In genomic region chr7:99140511-99140910, GRCm38 (mm10) we compare ENCODE assay signal across 8 mouse cellular contexts. TPM values are rescaled to one million over a fixed set of nuclear protein-coding genes. Genes with fewer than 3 reads are reported as not detected.
DNase-seq lines count a peak whose midpoint lies in the region; ATAC-seq lines count a peak whose summit lies in the region.

No protein-coding gene starts in this region.

- WGBS in lung, embryonic 16.5 days: 0% methylated on average over 30 of the region's 39 CpGs
- WGBS in hindbrain, embryonic 11.5 days: 0% methylated on average over 23 of the region's 39 CpGs
- under 1% methylated on average over 33 of the region's 39 CpGs for WGBS in midbrain, embryonic 12.5 days

- no peak; the same call in 1 of the 2 replicates for ATAC-seq in lung, embryonic 16.5 days (ENCODE audit: low read depth)
- peak; percentile 25; the same call in 1 of the 2 replicates for ATAC-seq in hindbrain, embryonic 11.5 days (ENCODE audit: low FRiP score)
- no peak; the same call in 1 of the 2 replicates for ATAC-seq in midbrain, embryonic 12.5 days (ENCODE audit: low FRiP score, low read depth)

- peak overlapping the region; percentile 92 for H3K27ac ChIP-seq in lung, embryonic 16.5 days (ENCODE audit: low read length)
- peak overlapping the region; percentile 68 for H3K27ac ChIP-seq in hindbrain, embryonic 11.5 days (ENCODE audit: low read depth, low read length)
- peak overlapping the region; percentile 88 for H3K27ac ChIP-seq in midbrain, embryonic 12.5 days (replicated peaks)

- no peaks in the 10 kb centered on the region for H3K9me3 ChIP-seq in lung, embryonic 16.5 days (ENCODE audit: control insufficient read depth, low read length)
- no peaks in the 10 kb centered on the region for H3K9me3 ChIP-seq in hindbrain, embryonic 11.5 days (ENCODE audit: control insufficient read depth, low read length)
- peaks cover under 1% of the 10 kb centered on the region; the same call in 1 of the 2 replicates for H3K9me3 ChIP-seq in midbrain, embryonic 12.5 days

- H3K4me1 ChIP-seq in lung, embryonic 16.5 days (replicated peaks; ENCODE audit: control insufficient read depth, insufficient read depth, low read length): peaks cover 14% of the 10 kb centered on the region
- H3K4me1 ChIP-seq in hindbrain, embryonic 11.5 days (replicated peaks; ENCODE audit: control insufficient read depth, insufficient read depth, low read length): no peaks in the 10 kb centered on the region; the same call in 1 of the 2 replicates
- H3K4me1 ChIP-seq in midbrain, embryonic 12.5 days: peaks cover 21% of the 10 kb centered on the region

- H3K36me3 ChIP-seq in lung, embryonic 16.5 days (ENCODE audit: control insufficient read depth, insufficient read depth, low read length): no peaks in the 10 kb centered on the region
- H3K36me3 ChIP-seq in hindbrain, embryonic 11.5 days (ENCODE audit: control insufficient read depth, insufficient read depth, low read length): no peaks in the 10 kb centered on the region
- no peaks in the 10 kb centered on the region for H3K36me3 ChIP-seq in midbrain, embryonic 12.5 days

- peak overlapping the region; percentile 83 for H3K4me2 ChIP-seq in lung, embryonic 16.5 days (ENCODE audit: low read depth, low read length)
- H3K4me2 ChIP-seq in hindbrain, embryonic 11.5 days (replicated peaks; ENCODE audit: low read depth, low read length): peak overlapping the region; percentile 85
- H3K4me2 ChIP-seq in midbrain, embryonic 12.5 days (replicated peaks): peak overlapping the region; percentile 82

- no peaks in the 10 kb centered on the region for H3K27me3 ChIP-seq in lung, embryonic 16.5 days (ENCODE audit: control insufficient read depth, insufficient read depth, low read depth, low read length)
- H3K27me3 ChIP-seq in hindbrain, embryonic 11.5 days (ENCODE audit: control insufficient read depth, insufficient read depth, low read length): no peaks in the 10 kb centered on the region
- H3K27me3 ChIP-seq in midbrain, embryonic 12.5 days: peaks cover 13% of the 10 kb centered on the region

- peak overlapping the region; percentile 95 for H3K9ac ChIP-seq in lung, embryonic 16.5 days (ENCODE audit: low read length)
- peak overlapping the region; percentile 82 for H3K9ac ChIP-seq in hindbrain, embryonic 11.5 days (ENCODE audit: low read depth, low read length)
- peak overlapping the region; percentile 88 for H3K9ac ChIP-seq in midbrain, embryonic 12.5 days (replicated peaks)

- peak overlapping the region; percentile 97 for H3K4me3 ChIP-seq in lung, embryonic 16.5 days (ENCODE audit: low read length)
- peak overlapping the region; percentile 92 for H3K4me3 ChIP-seq in hindbrain, embryonic 11.5 days (ENCODE audit: low read depth, low read length)
- H3K4me3 ChIP-seq in midbrain, embryonic 12.5 days: peak overlapping the region; percentile 95

- peak; percentile 42 for DNase-seq in adrenal gland, postnatal 25 days
- no peak for DNase-seq in adrenal gland, postnatal 10 days
- DNase-seq in lung, adult 18-20 months: no peak
- peak; percentile 57 for DNase-seq in hindbrain, embryonic 11.5 days (ENCODE audit: low spot score)
- DNase-seq in spleen, postnatal 36 days (ENCODE audit: low spot score in 2 of 2): no peak
- no peak for DNase-seq in right cerebral cortex, adult 2 months (ENCODE audit: low spot score in 2 of 2)

RNA-seq across cellular contexts. Expression of gene Uvrag, which starts 0.4 kb away (rescaled TPM):
- total RNA-seq in adrenal gland, postnatal 25 days (2021): 36.4 and 36.9 TPM in 2 replicates
- 10 to 100 TPM; 31.8 to 38.0 TPM for total RNA-seq in adrenal gland, postnatal 10 days (2021)
- polyA plus RNA-seq in lung, embryonic 16.5 days (2015; fragmentation: Nextera tagmentation; extraction: Ambion mirVana): 22.4 and 24.1 TPM in 2 replicates
- 11.7 and 13.1 TPM in 2 replicates for polyA plus RNA-seq in hindbrain, embryonic 11.5 days (2014; fragmentation: Nextera tagmentation; extraction: Ambion mirVana)
- 15.7 and 16.4 TPM in 2 replicates for polyA plus RNA-seq in midbrain, embryonic 12.5 days (2016; fragmentation: Nextera tagmentation; extraction: Ambion mirVana)

RNA-seq across cellular contexts. Expression of gene Dgat2, which starts 42.0 kb away (rescaled TPM):
- 635 and 725 TPM in 2 replicates for total RNA-seq in adrenal gland, postnatal 25 days (2021)
- 100 to 1,000 TPM; 492 to 561 TPM for total RNA-seq in adrenal gland, postnatal 10 days (2021)
- 38.3 and 41.9 TPM in 2 replicates for polyA plus RNA-seq in lung, embryonic 16.5 days (2015; fragmentation: Nextera tagmentation; extraction: Ambion mirVana)
- 9.4 and 11.2 TPM in 2 replicates for polyA plus RNA-seq in hindbrain, embryonic 11.5 days (2014; fragmentation: Nextera tagmentation; extraction: Ambion mirVana)
- 9.6 and 9.7 TPM in 2 replicates for polyA plus RNA-seq in midbrain, embryonic 12.5 days (2016; fragmentation: Nextera tagmentation; extraction: Ambion mirVana)

Comparison
In these comparisons a context has a peak if more than half of its experiments do, and no peak if none do; other contexts are left out.
1. DNase-seq: peak in adrenal gland, postnatal 25 days (single experiment) and hindbrain, embryonic 11.5 days (single experiment); none in adrenal gland, postnatal 10 days (single experiment), lung, adult 18-20 months (0 of 2), spleen, postnatal 36 days (0 of 2) and right cerebral cortex, adult 2 months (0 of 2).
2. Peak in every context shown above with its lines, with median percentiles within 50 percentile points of each other: H3K27ac ChIP-seq, H3K4me2 ChIP-seq, H3K4me3 ChIP-seq and H3K9ac ChIP-seq.